Mouse (Mus musculus) heart, postnatal 0 days (tissue): ENCODE results near the gene Magi2. TPM values are rescaled to one million over a fixed set of nuclear protein-coding genes. Genes with fewer than 3 reads are reported as not detected.

Source experiments
- ATAC-seq: fragments of 200-750 bp; cut with Nextera tagmentation; 2 replicates; pipeline ENCODE4 v1.8.0; 2017; ENCODE audit warnings: low read depth, moderate number of reproducible peaks, moderate library complexity; ENCODE audit not compliant: insufficient read depth
- DNase-seq: peaks from one replicate; pipeline ENCODE4 v3.0.0-alpha.2; 2016; ENCODE audit warnings: low spot score
- H3K27ac ChIP-seq: fragments of 300-500 bp; sonication (generic); 2 replicates; pipeline ENCODE4 v1.5.1; 2014; ENCODE audit warnings: low read depth, mild to moderate bottlenecking
- H3K27me3 ChIP-seq: fragments of 300-500 bp; sonication (generic); 2 replicates; pipeline ENCODE4 v1.6.1; 2014; ENCODE audit warnings: low read length, mixed read lengths; ENCODE audit not compliant: control insufficient read depth, insufficient read depth
- H3K36me3 ChIP-seq: fragments of 300-500 bp; sonication (generic); replicated peaks from 2 replicates; pipeline ENCODE4 v1.6.1; 2014; ENCODE audit warnings: low read length, mixed read lengths; ENCODE audit not compliant: control insufficient read depth, insufficient read depth
- H3K4me1 ChIP-seq: fragments of 300-500 bp; sonication (generic); 2 replicates; pipeline ENCODE4 v1.6.1; 2014; ENCODE audit warnings: antibody characterized with exemption; ENCODE audit not compliant: control insufficient read depth, insufficient read depth
- H3K4me2 ChIP-seq: fragments of 300-500 bp; sonication (generic); 2 replicates; pipeline ENCODE4 v1.6.1; 2014; ENCODE audit warnings: low read depth, mild to moderate bottlenecking, low read length, moderate library complexity
- H3K4me3 ChIP-seq: fragments of 300-500 bp; sonication (generic); 2 replicates; pipeline ENCODE4 v1.5.1; 2014; ENCODE audit warnings: low read depth, low read length
- H3K9ac ChIP-seq: fragments of 300-500 bp; sonication (generic); replicated peaks from 2 replicates; pipeline ENCODE4 v1.6.1; 2014; ENCODE audit warnings: low read depth, low read length, mixed read lengths
- H3K9me3 ChIP-seq: fragments of 300-500 bp; sonication (generic); replicated peaks from 2 replicates; pipeline ENCODE4 v1.6.1; 2016; ENCODE audit warnings: low read length; ENCODE audit not compliant: control insufficient read depth
- CTCF ChIP-seq: IDR thresholded peaks from 2 replicates; pipeline ENCODE4 v1.5.1; 2016; ENCODE audit warnings: antibody characterized with exemption, control low read depth, low read depth
- EP300 ChIP-seq: IDR thresholded peaks from 2 replicates; pipeline ENCODE4 v1.6.1; 2016; ENCODE audit warnings: antibody characterized with exemption, low read depth
- WGBS: fragments of 180-500 bp; shearing (Covaris S2); extraction: QIAGEN DNeasy Blood & Tissue Kit; methylation state at CpG from one replicate; pipeline ENCODE4 v1.1.7; 2014; 5-methylcytosine and 5-hydroxymethylcytosine counted together
- polyA plus RNA-seq: library from polyadenylated mRNA; unstranded; fragments of >200 nt; fragmentation: Nextera tagmentation; extraction: Ambion mirVana; gene quantifications from 2 replicates; pipeline ENCODE4 v1.2.1, GENCODE M21; 2015
- total RNA-seq: library from RNA; depleted of rRNA; stranded (reverse); fragments of >200 nt; gene quantifications from 2 replicates; pipeline ENCODE4 v1.2.3, GENCODE M21; 2014; ENCODE audit warnings: low replicate concordance

The Magi2 gene
- total and polyA plus RNA-seq, 2 experiments from 2014 or later: 1.7 to 9.5 TPM

- Histone ChIP-seq H3K4me3 (no peak overlapping the region), H3K4me2 (peak overlapping the region; percentile 22), H3K9me3 (no peaks in the 10 kb centered on the region), H3K4me1 (no peaks in the 10 kb centered on the region), H3K36me3 (no peaks in the 10 kb centered on the region), H3K27me3 (no peaks in the 10 kb centered on the region), H3K9ac (no peak overlapping the region), H3K27ac (no peak overlapping the region)
- TF ChIP-seq EP300 (no peak), CTCF (no peak)
- ATAC-seq: no peak
- whole genome bisulfite sequencing: 26% methylated on average over 10 of the region's 10 CpGs
- no peak for DNase-seq
Measured at GRCm38 (mm10) chr5:20582995-20583435, 1356.2 kb downstream of the Magi2 start.

GRCm38 (mm10) chr5:20583639-20584038, 1356.8 kb downstream of the Magi2 start:
- no peak overlapping the region for H3K9ac ChIP-seq
- peak overlapping the region; percentile 22 for H3K4me2 ChIP-seq
- no peak for ATAC-seq
- TF ChIP-seq EP300 (no peak), CTCF (no peak)
- no peaks in the 10 kb centered on the region for H3K4me1 ChIP-seq
- H3K27me3 ChIP-seq: no peaks in the 10 kb centered on the region
- WGBS: 43% methylated on average over 3 of the region's 3 CpGs
- H3K4me3 ChIP-seq: no peak overlapping the region
- DNase-seq: no peak
- H3K27ac ChIP-seq: no peak overlapping the region
- no peaks in the 10 kb centered on the region for H3K36me3 ChIP-seq
- H3K9me3 ChIP-seq: no peaks in the 10 kb centered on the region

GRCm38 (mm10) chr5:20584769-20585168, 1357.9 kb downstream of the Magi2 start:
- Histone ChIP-seq H3K4me3 (no peak overlapping the region), H3K27me3 (no peaks in the 10 kb centered on the region), H3K9ac (no peak overlapping the region), H3K36me3 (no peaks in the 10 kb centered on the region), H3K4me2 (no peak overlapping the region), H3K9me3 (no peaks in the 10 kb centered on the region), H3K4me1 (no peaks in the 10 kb centered on the region), H3K27ac (no peak overlapping the region)
- no peak for TF ChIP-seq CTCF
- no peak for TF ChIP-seq EP300
- DNase-seq: no peak
- 85% methylated on average over 3 of the region's 3 CpGs for WGBS
- ATAC-seq: no peak

- Histone ChIP-seq H3K4me2 (no peak overlapping the region), H3K4me3 (no peak overlapping the region), H3K36me3 (no peaks in the 10 kb centered on the region), H3K27me3 (no peaks in the 10 kb centered on the region), H3K27ac (no peak overlapping the region), H3K9ac (no peak overlapping the region), H3K9me3 (no peaks in the 10 kb centered on the region), H3K4me1 (no peaks in the 10 kb centered on the region)
- no peak for ATAC-seq
- TF ChIP-seq CTCF: no peak
- WGBS: 54% methylated on average over 3 of the region's 3 CpGs
- DNase-seq: no peak
Measured at GRCm38 (mm10) chr5:20589731-20590130, 1362.9 kb downstream of the Magi2 start.

- 73% methylated on average over 3 of the region's 3 CpGs for WGBS
- H3K9me3 ChIP-seq: no peaks in the 10 kb centered on the region
- DNase-seq: no peak
Measured at GRCm38 (mm10) chr5:20598196-20598595, 1371.4 kb downstream of the Magi2 start.

GRCm38 (mm10) chr5:20603756-20604469, 1377.1 kb downstream of the Magi2 start:
- Histone ChIP-seq H3K36me3 (no peaks in the 10 kb centered on the region), H3K27ac (no peak overlapping the region), H3K9ac (no peak overlapping the region), H3K27me3 (no peaks in the 10 kb centered on the region), H3K4me3 (no peak overlapping the region), H3K4me1 (no peaks in the 10 kb centered on the region), H3K9me3 (no peaks in the 10 kb centered on the region), H3K4me2 (no peak overlapping the region)
- TF ChIP-seq EP300 (no peak), CTCF (no peak)
- 51% methylated on average over 7 of the region's 7 CpGs for WGBS
- no peak for DNase-seq
- no peak for ATAC-seq

More at GRCm38 (mm10) chr5:20598196-20598595, 1371.4 kb downstream of the Magi2 start:
- H3K36me3 ChIP-seq: no peaks in the 10 kb centered on the region
- H3K4me2 ChIP-seq: no peak overlapping the region
- TF ChIP-seq EP300 (no peak), CTCF (no peak)
- no peak overlapping the region for H3K27ac ChIP-seq
- H3K9ac ChIP-seq: no peak overlapping the region
- no peaks in the 10 kb centered on the region for H3K27me3 ChIP-seq
- ATAC-seq: no peak
- no peaks in the 10 kb centered on the region for H3K4me1 ChIP-seq
- no peak overlapping the region for H3K4me3 ChIP-seq
